In the genomic region with DNA sequence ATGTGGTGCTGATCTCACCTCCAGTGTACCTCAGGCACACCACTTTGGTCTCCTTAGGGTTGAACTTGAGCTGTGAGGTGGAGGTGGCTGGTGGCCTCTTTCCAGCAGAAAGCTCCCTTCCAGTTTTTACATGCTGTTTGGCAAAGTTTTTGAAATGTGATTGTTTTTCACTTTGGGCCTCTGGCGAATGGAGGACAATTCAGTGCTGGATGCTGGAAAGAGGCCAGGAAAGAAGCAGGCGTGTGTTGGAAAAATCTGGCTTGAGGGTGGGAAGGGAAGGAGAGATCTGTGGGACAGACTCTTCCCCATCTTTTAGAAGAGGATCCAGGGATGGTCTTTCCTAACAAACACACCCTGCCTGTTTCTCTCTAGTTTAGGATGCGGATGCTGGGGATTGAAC, we compare ENCODE assay signal across 14 mouse cellular contexts. TPM values are rescaled to one million over a fixed set of nuclear protein-coding genes. Genes with fewer than 3 reads are reported as not detected.
DNase-seq lines count a peak whose midpoint lies in the region; ATAC-seq and TF ChIP-seq lines count a peak whose summit lies in the region.
"Had no signal": no experiment of that assay in that cellular context is flagged by ENCODE, and none has a peak within 500 bp of the region (broad histone marks: within the 10 kb centered on the region; RNA-seq: fewer than 3 reads in every experiment).

No protein-coding gene starts in this region.

- DNase-seq in gastrocnemius, adult 18-20 months (ENCODE audit: low spot score) = peak; percentile 16
- no peak for DNase-seq in gastrocnemius, postnatal 36 days
- no peak for DNase-seq in lung, postnatal 25 days (ENCODE audit: low spot score)
- peak; percentile 20 for DNase-seq in heart, postnatal 0 days (ENCODE audit: low spot score)
- DNase-seq in lung, postnatal 4 days = peak; percentile 13 to 41
- DNase-seq in left cerebral cortex, adult 18-20 months (ENCODE audit: low spot score in 2 of 2) = no peak
- DNase-seq: adrenal gland, postnatal 14 days; cerebellum, postnatal 36 days; kidney, adult 18-20 months had no signal

- WGBS in lung, embryonic 15.5 days = 56% methylated on average over 3 of the region's 3 CpGs
- WGBS in heart, postnatal 0 days = 53% methylated on average over 3 of the region's 3 CpGs
- WGBS in midbrain, embryonic 16.5 days = 80% methylated on average over 3 of the region's 3 CpGs

- intact Hi-C loops in gastrocnemius, postnatal 36 days (cut with DNase I) = no loop called here

- 0 out of 2 replicates have a peak, but pooled peaks cover 5% of the 10 kb centered on the region for H3K4me1 ChIP-seq in lung, embryonic 15.5 days
- 0 out of 2 replicates have a peak, but pooled peaks cover 4% of the 10 kb centered on the region for H3K4me1 ChIP-seq in heart, postnatal 0 days (ENCODE audit: control insufficient read depth, insufficient read depth)
- H3K4me1 ChIP-seq in midbrain, embryonic 16.5 days (ENCODE audit: control insufficient read depth, insufficient read depth, low read length) = 0 out of 2 replicates have a peak, but pooled peaks cover 2% of the 10 kb centered on the region

- H3K4me3 ChIP-seq in lung, embryonic 15.5 days = no peak overlapping the region
- no peak overlapping the region for H3K4me3 ChIP-seq in heart, postnatal 0 days (ENCODE audit: low read depth, low read length)
- no peak overlapping the region for H3K4me3 ChIP-seq in midbrain, embryonic 16.5 days (ENCODE audit: low read depth, low read length)
- H3K4me3 ChIP-seq: hindbrain, embryonic 10.5 days; midbrain, embryonic 10.5 days had no signal

- TF ChIP-seq CTCF in heart, postnatal 0 days (IDR thresholded peaks at IDR 0.05; ENCODE audit: low read depth) = no peak

- no peak overlapping the region for H3K9ac ChIP-seq in lung, embryonic 15.5 days
- H3K9ac ChIP-seq in heart, postnatal 0 days (replicated peaks; ENCODE audit: low read depth, low read length) = no peak overlapping the region
- no peak overlapping the region for H3K9ac ChIP-seq in midbrain, embryonic 16.5 days (ENCODE audit: low read depth, low read length)
- H3K9ac ChIP-seq: liver, embryonic 14.5 days had no signal

- no peak overlapping the region for H3K4me2 ChIP-seq in lung, embryonic 15.5 days
- no peak overlapping the region for H3K4me2 ChIP-seq in heart, postnatal 0 days (ENCODE audit: low read depth, low read length)
- no peak overlapping the region for H3K4me2 ChIP-seq in midbrain, embryonic 16.5 days (ENCODE audit: low read length)

- H3K9me3 ChIP-seq in lung, embryonic 15.5 days = no peaks in the 10 kb centered on the region
- no peaks in the 10 kb centered on the region for H3K9me3 ChIP-seq in heart, postnatal 0 days (replicated peaks; ENCODE audit: control insufficient read depth, low read length)
- no peaks in the 10 kb centered on the region for H3K9me3 ChIP-seq in midbrain, embryonic 16.5 days (replicated peaks; ENCODE audit: control insufficient read depth, low read length, poor library complexity, severe bottlenecking)
- H3K9me3 ChIP-seq: hindbrain, embryonic 10.5 days; midbrain, embryonic 10.5 days had no signal

- no peaks in the 10 kb centered on the region for H3K27me3 ChIP-seq in lung, embryonic 15.5 days
- H3K27me3 ChIP-seq in heart, postnatal 0 days (ENCODE audit: control insufficient read depth, insufficient read depth, low read length) = no peaks in the 10 kb centered on the region
- H3K27me3 ChIP-seq in midbrain, embryonic 16.5 days (ENCODE audit: control insufficient read depth, insufficient read depth, low read depth, low read length) = no peaks in the 10 kb centered on the region

- no peak for TF ChIP-seq EP300 in heart, postnatal 0 days (IDR thresholded peaks at IDR 0.05; ENCODE audit: low read depth)

- no peaks in the 10 kb centered on the region for H3K36me3 ChIP-seq in lung, embryonic 15.5 days
- H3K36me3 ChIP-seq in heart, postnatal 0 days (replicated peaks; ENCODE audit: control insufficient read depth, insufficient read depth, low read length) = no peaks in the 10 kb centered on the region
- H3K36me3 ChIP-seq in midbrain, embryonic 16.5 days (ENCODE audit: control insufficient read depth, insufficient read depth, low read length) = no peaks in the 10 kb centered on the region

- H3K27ac ChIP-seq in lung, embryonic 15.5 days = peak overlapping the region; percentile 62
- peak overlapping the region; percentile 51; the same call in 1 of the 2 replicates for H3K27ac ChIP-seq in heart, postnatal 0 days (ENCODE audit: low read depth)
- no peak overlapping the region; the same call in 1 of the 2 replicates for H3K27ac ChIP-seq in midbrain, embryonic 16.5 days (ENCODE audit: low read length)
- H3K27ac ChIP-seq: hindbrain, embryonic 10.5 days; liver, embryonic 14.5 days; midbrain, embryonic 10.5 days had no signal

- no peak for ATAC-seq in lung, embryonic 15.5 days (ENCODE audit: borderline replicate concordance, extremely low read depth, low FRiP score, low TSS enrichment)
- ATAC-seq in heart, postnatal 0 days (ENCODE audit: insufficient read depth, low read depth) = no peak
- ATAC-seq in midbrain, embryonic 16.5 days = no peak

RNA-seq across cellular contexts. Expression of a gene that starts 8.5 kb away (rescaled TPM):
- total RNA-seq in gastrocnemius, adult 18-20 months (2021) = 10 to 100 TPM; 13.8 to 14.2 TPM
- total RNA-seq in gastrocnemius, postnatal 36 days (2021) = 10 to 100 TPM; 13.1 to 17.1 TPM
- 50.4 and 54.0 TPM in 2 replicates for polyA plus RNA-seq in lung, embryonic 15.5 days (2015; fragmentation: Nextera tagmentation; extraction: Ambion mirVana)
- total RNA-seq in heart, postnatal 0 days (2014; rRNA removed; ENCODE audit: low replicate concordance) = 37.5 and 40.5 TPM in 2 replicates
- polyA plus RNA-seq in heart, postnatal 0 days (2015; fragmentation: Nextera tagmentation; extraction: Ambion mirVana) = 18.4 and 20.4 TPM in 2 replicates
- 10 to 100 TPM; 37.2 to 43.0 TPM for total RNA-seq in left cerebral cortex, adult 18-20 months (2021)
- 39.0 and 42.7 TPM in 2 replicates for polyA plus RNA-seq in midbrain, embryonic 16.5 days (2015; fragmentation: Nextera tagmentation; extraction: Ambion mirVana)

RNA-seq across cellular contexts. Expression of a gene that starts 19.8 kb away (rescaled TPM):
- 10 to 100 TPM; 21.4 to 27.5 TPM for total RNA-seq in gastrocnemius, adult 18-20 months (2021)
- total RNA-seq in gastrocnemius, postnatal 36 days (2021) = 10 to 100 TPM; 17.6 to 22.5 TPM
- 78.2 and 79.7 TPM in 2 replicates for polyA plus RNA-seq in lung, embryonic 15.5 days (2015; fragmentation: Nextera tagmentation; extraction: Ambion mirVana)
- total RNA-seq in heart, postnatal 0 days (2014; rRNA removed; ENCODE audit: low replicate concordance) = 9.4 and 26.1 TPM in 2 replicates
- polyA plus RNA-seq in heart, postnatal 0 days (2015; fragmentation: Nextera tagmentation; extraction: Ambion mirVana) = 32.4 and 35.6 TPM in 2 replicates
- total RNA-seq in left cerebral cortex, adult 18-20 months (2021) = 10 to 100 TPM; 36.3 to 40.2 TPM
- polyA plus RNA-seq in midbrain, embryonic 16.5 days (2015; fragmentation: Nextera tagmentation; extraction: Ambion mirVana) = 67.8 and 73.1 TPM in 2 replicates

RNA-seq across cellular contexts. Expression of a gene that starts 41.6 kb away (rescaled TPM):
- 10 to 100 TPM; 28.9 to 45.2 TPM for total RNA-seq in gastrocnemius, adult 18-20 months (2021)
- total RNA-seq in gastrocnemius, postnatal 36 days (2021) = 10 to 100 TPM; 14.7 to 17.2 TPM
- polyA plus RNA-seq in lung, embryonic 15.5 days (2015; fragmentation: Nextera tagmentation; extraction: Ambion mirVana) = 14.0 and 17.4 TPM in 2 replicates
- 20.8 and 34.6 TPM in 2 replicates for total RNA-seq in heart, postnatal 0 days (2014; rRNA removed; ENCODE audit: low replicate concordance)
- polyA plus RNA-seq in heart, postnatal 0 days (2015; fragmentation: Nextera tagmentation; extraction: Ambion mirVana) = 19.7 and 19.9 TPM in 2 replicates
- 1 to 10 TPM; 5.3 to 5.6 TPM for total RNA-seq in left cerebral cortex, adult 18-20 months (2021)
- polyA plus RNA-seq in midbrain, embryonic 16.5 days (2015; fragmentation: Nextera tagmentation; extraction: Ambion mirVana) = 5.3 and 7.1 TPM in 2 replicates

Comparison
In these comparisons a context has a peak if more than half of its experiments do, and no peak if none do; other contexts are left out.
1. DNase-seq: peak in gastrocnemius, adult 18-20 months (single experiment), heart, postnatal 0 days (single experiment) and lung, postnatal 4 days (2 of 2); none in gastrocnemius, postnatal 36 days (0 of 2), lung, postnatal 25 days (single experiment) and left cerebral cortex, adult 18-20 months (0 of 2).